Mouse (Mus musculus) ES-E14 (cell line): ENCODE measurements around the gene Ank3. TPM values are rescaled to one million over a fixed set of nuclear protein-coding genes. Genes with fewer than 3 reads are reported as not detected.
"Not testable (repeated sequence)": the region's sequence is repeated elsewhere in the genome, so short reads cannot be mapped to it uniquely, and the experiment has no call there.

ENCODE experiments used
- DNase-seq: peaks from one replicate; pipeline ENCODE4 v3.0.0-alpha.2; 2013; ENCODE audit warnings: low read depth, low spot score
- H3K27ac ChIP-seq: 2 replicates; pipeline ENCODE4 v1.5.1; 2012; ENCODE audit warnings: low read depth, mild to moderate bottlenecking, low read length, moderate library complexity, mixed read lengths; ENCODE audit not compliant: poor library complexity, insufficient read depth, severe bottlenecking
- H3K36me3 ChIP-seq: 2 replicates; pipeline ENCODE4 v1.6.1; 2012; ENCODE audit warnings: mild to moderate bottlenecking, low read length, moderate library complexity, mixed read lengths; ENCODE audit not compliant: control insufficient read depth, poor library complexity, insufficient read depth, severe bottlenecking
- H3K4me1 ChIP-seq, 2 experiments: fragments of 150-350 bp in 1 of 2; sonication (generic) in 1 of 2; 2 replicates each; pipeline ENCODE4 v1.6.1; 2012; ENCODE audit warnings: low read length in 2 of 2, mild to moderate bottlenecking in 1 of 2, mixed read lengths in 1 of 2; ENCODE audit not compliant: control insufficient read depth in 2 of 2, insufficient read depth in 2 of 2, poor library complexity in 1 of 2
- H3K4me3 ChIP-seq, 2 experiments: fragments of 150-350 bp in 1 of 2; sonication (generic) in 1 of 2; 2 replicates each; pipeline ENCODE4 v1.5.1; 2012; ENCODE audit warnings: low read length in 2 of 2, low read depth in 1 of 2, mild to moderate bottlenecking in 1 of 2, mixed read lengths in 1 of 2; ENCODE audit not compliant: insufficient read depth in 1 of 2, poor library complexity in 1 of 2, severe bottlenecking in 1 of 2
- H3K9ac ChIP-seq: 2 replicates; pipeline ENCODE4 v1.6.1; 2012; ENCODE audit warnings: low read depth, mild to moderate bottlenecking, low read length, mixed read lengths; ENCODE audit not compliant: poor library complexity, insufficient read depth, severe bottlenecking
- H3K9me3 ChIP-seq: fragments of 150-350 bp; sonication (generic); 2 replicates; pipeline ENCODE4 v1.6.1; 2012; ENCODE audit warnings: low read depth, mild to moderate bottlenecking, low read length; ENCODE audit not compliant: control insufficient read depth, insufficient read depth
- CHD2 ChIP-seq: IDR thresholded peaks from 2 replicates; pipeline ENCODE4 v1.6.1; 2014; ENCODE audit warnings: mild to moderate bottlenecking, low read depth, low read length, inconsistent platforms
- HCFC1 ChIP-seq: IDR thresholded peaks from 2 replicates; pipeline ENCODE4 v1.6.1; 2012; ENCODE audit warnings: low read length, inconsistent platforms, borderline replicate concordance; ENCODE audit not compliant: insufficient read depth
- MAFK ChIP-seq: IDR thresholded peaks from 2 replicates; pipeline ENCODE4 v1.6.1; 2014; ENCODE audit warnings: mild to moderate bottlenecking, low read depth, low read length, inconsistent platforms; ENCODE audit not compliant: insufficient read depth
- ZC3H11A ChIP-seq: IDR thresholded peaks from 2 replicates; pipeline ENCODE4 v1.6.1; 2012; ENCODE audit warnings: low read depth, mild to moderate bottlenecking, inconsistent platforms, low read length, borderline replicate concordance
- ZNF384 ChIP-seq: IDR thresholded peaks from 2 replicates; pipeline ENCODE4 v1.6.1; 2012; ENCODE audit warnings: low read depth, low read length, inconsistent platforms
- in situ Hi-C, 2 experiments: fragments of 600-800 bp; cut with MboI; formaldehyde crosslinking; loops; one replicate each; pipeline ENCODE4 v1.15.1; 2025; ENCODE audit warnings: low sequenced_read_pairs in 2 of 2, inconsistent platforms in 1 of 2; ENCODE audit not compliant: unreplicated experiment in 2 of 2
- total RNA-seq: library from RNA; depleted of rRNA; stranded (reverse); fragments of 300-350 nt; gene quantifications from 2 replicates; pipeline ENCODE4 v1.2.3, GENCODE M21; 2012

Ank3 gene
- total RNA-seq, 1 experiment, result 6.5 TPM

DNA sequence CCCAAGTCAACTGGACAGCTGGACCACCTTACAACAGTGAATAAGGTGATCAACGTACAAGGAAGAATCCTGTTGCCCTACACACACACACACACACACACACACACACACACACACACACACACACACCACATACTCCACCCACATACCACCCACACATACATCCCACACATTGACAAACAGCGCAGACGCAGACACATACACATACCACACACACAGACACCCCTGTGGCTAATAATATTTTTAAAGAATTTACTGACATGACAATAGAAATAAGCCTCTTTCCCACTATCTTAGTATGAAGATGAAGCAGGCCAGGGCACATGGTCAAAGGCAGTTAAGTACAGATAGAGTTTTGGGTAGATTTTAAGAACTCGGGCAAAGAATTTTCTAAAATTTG, 511.3 kb downstream of the Ank3 start:
- Histone ChIP-seq H3K9ac (no peak overlapping the region), H3K9me3 (no peaks in the 10 kb centered on the region), H3K36me3 (no peaks in the 10 kb centered on the region), H3K4me3 (no peak overlapping the region), H3K27ac (no peak overlapping the region), H3K4me1 (peaks cover 1 to 13% of the 10 kb centered on the region in 2 experiments; a peak in 2 of 4 replicates)
- no peak for DNase-seq
- TF ChIP-seq HCFC1, result no peak
- TF ChIP-seq ZNF384, result no peak
- TF ChIP-seq MAFK, result no peak
- TF ChIP-seq CHD2, result no peak
- no peak for TF ChIP-seq ZC3H11A
- in situ Hi-C loops, result no loop called here

DNA sequence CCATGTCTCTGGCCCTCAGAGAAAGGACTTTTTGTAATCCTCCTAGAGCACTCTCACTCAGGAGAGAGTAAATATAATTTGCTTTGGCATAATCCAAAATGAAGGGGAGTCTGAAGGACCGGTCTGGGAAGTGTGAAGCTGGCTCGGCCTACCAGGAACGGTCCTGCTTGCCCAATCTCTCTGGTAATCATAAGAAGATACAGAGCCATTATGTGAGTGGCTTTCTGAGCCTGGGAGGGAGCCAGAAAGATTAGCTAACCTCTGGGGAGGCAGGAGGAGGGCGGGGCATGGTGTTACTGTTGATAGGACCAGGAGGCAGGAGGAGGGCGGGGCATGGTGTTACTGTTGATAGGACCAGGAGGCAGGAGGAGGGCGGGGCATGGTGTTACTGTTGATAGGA, 511.7 kb downstream of the Ank3 start:
- H3K9ac ChIP-seq, result peak overlapping the region; percentile 48; the same call in 1 of the 2 replicates
- in situ Hi-C loops, H3K9me3 ChIP-seq, DNase-seq, H3K27ac ChIP-seq, H3K4me3 ChIP-seq, H3K36me3 ChIP-seq: not testable (repeated sequence)
- H3K4me1 ChIP-seq, result peaks cover 1 to 13% of the 10 kb centered on the region in 2 experiments; a peak in 2 of 4 replicates

DNA sequence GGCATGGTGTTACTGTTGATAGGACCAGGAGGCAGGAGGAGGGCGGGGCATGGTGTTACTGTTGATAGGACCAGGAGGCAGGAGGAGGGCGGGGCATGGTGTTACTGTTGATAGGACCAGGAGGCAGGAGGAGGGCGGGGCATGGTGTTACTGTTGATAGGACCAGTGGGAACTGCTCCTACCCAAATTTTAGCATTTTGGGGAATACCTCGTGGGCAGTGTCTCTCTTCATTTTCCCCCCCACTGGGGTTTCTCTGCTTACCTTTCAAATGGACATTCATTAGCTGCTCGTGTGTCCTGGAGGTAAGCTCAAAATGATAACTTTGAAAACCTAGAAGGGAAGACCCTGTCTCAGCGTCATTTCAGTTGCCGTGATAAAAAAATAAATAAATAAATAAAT, 512.2 kb downstream of the Ank3 start:
- H3K9ac ChIP-seq, DNase-seq, H3K36me3 ChIP-seq, in situ Hi-C loops, H3K27ac ChIP-seq, H3K9me3 ChIP-seq: not testable (repeated sequence)
- H3K4me1 ChIP-seq, result peaks cover 1 to 13% of the 10 kb centered on the region in 2 experiments; a peak in 2 of 4 replicates
- peak overlapping the region in 1 of 2 experiments; percentile 31; a peak in 2 of 4 replicates for H3K4me3 ChIP-seq

DNA sequence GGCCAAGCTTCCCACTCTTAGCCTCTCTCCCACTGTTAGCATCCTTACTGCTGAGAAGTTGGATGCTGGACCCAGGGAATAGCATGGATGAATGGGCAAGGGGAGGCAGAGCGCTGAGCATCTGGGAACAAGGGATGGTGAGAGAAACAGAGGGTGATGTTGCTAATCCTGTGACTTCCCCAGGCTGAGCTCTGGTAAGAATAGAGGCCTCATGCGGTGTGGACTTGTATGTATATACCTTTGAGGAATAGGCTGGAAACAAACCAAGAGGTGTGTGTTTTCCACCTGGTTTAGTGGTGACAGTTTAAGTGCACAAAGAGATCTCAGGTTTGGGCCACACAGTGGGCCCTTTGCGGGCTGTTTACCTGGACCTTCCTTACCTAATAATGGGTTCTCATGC, 517.0 kb downstream of the Ank3 start:
- in situ Hi-C loops, result no loop called here
- Histone ChIP-seq H3K36me3 (no peaks in the 10 kb centered on the region), H3K27ac (no peak overlapping the region), H3K4me3 (no peak overlapping the region), H3K9ac (no peak overlapping the region), H3K9me3 (no peaks in the 10 kb centered on the region), H3K4me1 (peaks cover 0 to 1% of the 10 kb centered on the region in 2 experiments; a peak in 1 of 4 replicates)
- no peak for TF ChIP-seq ZNF384
- DNase-seq, result no peak

DNA sequence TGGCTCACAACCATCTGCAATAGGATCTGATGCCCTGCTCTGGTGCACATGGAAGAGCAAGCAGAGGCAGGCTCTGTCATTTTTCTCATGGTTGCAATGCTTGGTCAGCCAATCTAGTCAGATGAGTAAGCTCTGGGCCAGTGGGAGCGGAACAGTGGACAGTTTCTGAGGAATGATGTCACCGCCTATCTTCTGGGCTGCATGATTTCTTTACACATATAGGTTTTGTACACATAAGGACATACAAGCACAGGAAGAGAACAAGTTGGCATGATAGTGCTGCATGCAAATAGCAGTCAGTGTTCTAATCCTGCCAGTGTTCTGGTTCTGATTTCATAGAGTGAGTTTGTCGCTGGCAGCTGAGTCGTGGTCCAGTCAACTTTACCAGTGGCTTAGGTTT, 517.6 kb downstream of the Ank3 start:
- in situ Hi-C loops, result no loop called here
- Histone ChIP-seq H3K9me3 (no peaks in the 10 kb centered on the region), H3K27ac (no peak overlapping the region), H3K4me1 (peaks cover 0 to 1% of the 10 kb centered on the region in 2 experiments; a peak in 1 of 4 replicates), H3K4me3 (no peak overlapping the region), H3K36me3 (no peaks in the 10 kb centered on the region), H3K9ac (no peak overlapping the region)
- DNase-seq, result no peak
- TF ChIP-seq ZNF384, result no peak
- TF ChIP-seq CHD2, result no peak
- no peak for TF ChIP-seq MAFK
- no peak for TF ChIP-seq HCFC1
- TF ChIP-seq ZC3H11A, result no peak
